Mouse (Mus musculus) heart, adult 2 months (tissue): ENCODE data around the gene Mybpc3.
"Not testable (repeated sequence)": the region's sequence is repeated elsewhere in the genome, so short reads cannot be mapped to it uniquely, and the experiment has no call there.

Experiments used
- CTCF ChIP-seq: fragments of 200-600 bp; IDR thresholded peaks from 2 replicates; pipeline ENCODE4 v1.8.1; 2022; ENCODE audit warnings: antibody characterized with exemption, mild to moderate bottlenecking, moderate library complexity
- EP300 ChIP-seq: fragments of 200-500 bp; IDR thresholded peaks from 2 replicates; pipeline ENCODE4 v1.6.1; 2011; ENCODE audit warnings: low read depth, low read length, control low read depth; ENCODE audit not compliant: insufficient read depth
- POLR2A ChIP-seq: fragments of 200-500 bp; IDR thresholded peaks from 2 replicates; pipeline ENCODE4 v1.6.1; 2011; ENCODE audit warnings: mild to moderate bottlenecking, low read depth, low read length, control low read depth; ENCODE audit not compliant: insufficient read depth

GRCm38 (mm10) chr2:91111832-91112231 lies 6.1 kb upstream of the Mybpc3 start:
- TF ChIP-seq POLR2A, CTCF, EP300: not testable (repeated sequence)
